Mouse (Mus musculus) neural tube, embryonic 13.5 days (tissue): Measurements from ENCODE around the gene Pigk. TPM values are rescaled to one million over a fixed set of nuclear protein-coding genes. Genes with fewer than 3 reads are reported as not detected.
"Not testable (repeated sequence)": the region's sequence is repeated elsewhere in the genome, so short reads cannot be mapped to it uniquely, and the experiment has no call there.

Experiments
- ATAC-seq: fragments of 200-750 bp; cut with Nextera tagmentation; 2 replicates; pipeline ENCODE4 v1.8.0; 2017; ENCODE audit warnings: low read depth, mild to moderate bottlenecking, moderate TSS enrichment, moderate library complexity
- H3K27ac ChIP-seq: fragments of 300-500 bp; sonication (generic); replicated peaks from 2 replicates; pipeline ENCODE4 v1.5.1; 2015; ENCODE audit warnings: moderate library complexity, mild to moderate bottlenecking, inconsistent platforms
- H3K27me3 ChIP-seq: fragments of 300-500 bp; sonication (generic); 2 replicates; pipeline ENCODE4 v1.6.1; 2015; ENCODE audit warnings: mild to moderate bottlenecking, inconsistent platforms
- H3K36me3 ChIP-seq: fragments of 300-500 bp; sonication (generic); 2 replicates; pipeline ENCODE4 v1.6.1; 2015; ENCODE audit warnings: mild to moderate bottlenecking, inconsistent platforms
- H3K4me1 ChIP-seq: fragments of 300-500 bp; sonication (generic); replicated peaks from 2 replicates; pipeline ENCODE4 v1.6.1; 2015; ENCODE audit warnings: inconsistent platforms
- H3K4me2 ChIP-seq: fragments of 300-500 bp; sonication (generic); 2 replicates; pipeline ENCODE4 v1.6.1; 2015; ENCODE audit warnings: inconsistent platforms, mild to moderate bottlenecking, moderate library complexity
- H3K4me3 ChIP-seq: fragments of 300-500 bp; sonication (generic); 2 replicates; pipeline ENCODE4 v1.5.1; 2015; ENCODE audit warnings: mild to moderate bottlenecking, inconsistent platforms
- H3K9ac ChIP-seq: fragments of 300-500 bp; sonication (generic); 2 replicates; pipeline ENCODE4 v1.6.1; 2015; ENCODE audit warnings: moderate library complexity, mild to moderate bottlenecking, inconsistent platforms
- H3K9me3 ChIP-seq: fragments of 300-500 bp; sonication (generic); 2 replicates; pipeline ENCODE4 v1.6.1; 2016; ENCODE audit warnings: inconsistent platforms
- WGBS: fragments of 180-500 bp; shearing (Covaris S2); methylation state at CpG from one replicate; pipeline ENCODE4 v1.1.7; 2015; 5-methylcytosine and 5-hydroxymethylcytosine counted together
- polyA plus RNA-seq: library from polyadenylated mRNA; unstranded; fragments of >200 nt; fragmentation: Nextera tagmentation; extraction: Ambion mirVana; gene quantifications from 2 replicates; pipeline ENCODE4 v1.2.1, GENCODE M21; 2015

Pigk gene
- polyA plus RNA-seq, 1 experiment from 2014 or later: 52.4 TPM

- H3K9me3 ChIP-seq, H3K27ac ChIP-seq, H3K4me3 ChIP-seq, H3K36me3 ChIP-seq, H3K9ac ChIP-seq, H3K4me2 ChIP-seq, H3K4me1 ChIP-seq, ATAC-seq, H3K27me3 ChIP-seq: not testable (repeated sequence)
- WGBS: 94% methylated on average over 8 of the region's 8 CpGs
Measured at GRCm38 (mm10) chr3:152701536-152701935, 12.4 kb upstream of the Pigk start.

GRCm38 (mm10) chr3:152702274-152702843, 11.5 kb upstream of the Pigk start:
- H3K9ac ChIP-seq: no peak overlapping the region
- H3K27me3 ChIP-seq: no peaks in the 10 kb centered on the region
- no peaks in the 10 kb centered on the region for H3K9me3 ChIP-seq
- H3K4me2 ChIP-seq: peak overlapping the region; percentile 32
- ATAC-seq: no peak
- H3K4me1 ChIP-seq: no peaks in the 10 kb centered on the region
- no peak overlapping the region for H3K27ac ChIP-seq
- no peak overlapping the region for H3K4me3 ChIP-seq
- H3K36me3 ChIP-seq: no peaks in the 10 kb centered on the region
- 51% methylated on average over 8 of the region's 8 CpGs for WGBS

GRCm38 (mm10) chr3:152705826-152706225, 8.1 kb upstream of the Pigk start:
- H3K4me2 ChIP-seq: no peak overlapping the region

GRCm38 (mm10) chr3:152706901-152707300, 7.0 kb upstream of the Pigk start:
- no peak for ATAC-seq
- Histone ChIP-seq H3K4me3 (no peak overlapping the region), H3K27ac (no peak overlapping the region), H3K9me3 (no peaks in the 10 kb centered on the region), H3K36me3 (no peaks in the 10 kb centered on the region), H3K27me3 (0 out of 2 replicates have a peak, but pooled peaks cover under 1% of the 10 kb centered on the region), H3K4me2 (no peak overlapping the region), H3K4me1 (no peaks in the 10 kb centered on the region), H3K9ac (no peak overlapping the region)
- 81% methylated on average over 2 of the region's 2 CpGs for WGBS

More at GRCm38 (mm10) chr3:152705826-152706225, 8.1 kb upstream of the Pigk start:
- no peaks in the 10 kb centered on the region for H3K27me3 ChIP-seq
- H3K36me3 ChIP-seq: no peaks in the 10 kb centered on the region
- H3K4me1 ChIP-seq: no peaks in the 10 kb centered on the region
- ATAC-seq: no peak
- no peaks in the 10 kb centered on the region for H3K9me3 ChIP-seq
- WGBS: 80% methylated on average over 5 of the region's 5 CpGs
- H3K9ac ChIP-seq: no peak overlapping the region
- no peak overlapping the region for H3K4me3 ChIP-seq
- H3K27ac ChIP-seq: no peak overlapping the region

GRCm38 (mm10) chr3:152707321-152707823, 6.5 kb upstream of the Pigk start:
- Histone ChIP-seq H3K9me3 (no peaks in the 10 kb centered on the region), H3K27me3 (0 out of 2 replicates have a peak, but pooled peaks cover 5% of the 10 kb centered on the region)
- 84% methylated on average over 5 of the region's 5 CpGs for WGBS

GRCm38 (mm10) chr3:152709936-152710335, 4.0 kb upstream of the Pigk start:
- Histone ChIP-seq H3K27ac (no peak overlapping the region), H3K9me3 (no peaks in the 10 kb centered on the region), H3K36me3 (no peaks in the 10 kb centered on the region), H3K4me3 (no peak overlapping the region), H3K4me1 (peaks cover 6% of the 10 kb centered on the region), H3K9ac (no peak overlapping the region), H3K4me2 (no peak overlapping the region), H3K27me3 (0 out of 2 replicates have a peak, but pooled peaks cover 5% of the 10 kb centered on the region)
- ATAC-seq: no peak
- 82% methylated on average over 3 of the region's 3 CpGs for WGBS

More at GRCm38 (mm10) chr3:152707321-152707823, 6.5 kb upstream of the Pigk start:
- Histone ChIP-seq H3K4me3 (no peak overlapping the region), H3K4me2 (no peak overlapping the region), H3K9ac (no peak overlapping the region), H3K4me1 (no peaks in the 10 kb centered on the region), H3K27ac (no peak overlapping the region), H3K36me3 (no peaks in the 10 kb centered on the region)
- no peak for ATAC-seq

- H3K4me3 ChIP-seq: no peak overlapping the region
- H3K9me3 ChIP-seq: no peaks in the 10 kb centered on the region
- no peak overlapping the region for H3K9ac ChIP-seq
- 0 out of 2 replicates have a peak, but pooled peaks cover 5% of the 10 kb centered on the region for H3K27me3 ChIP-seq
- peaks cover 11% of the 10 kb centered on the region for H3K4me1 ChIP-seq
- H3K4me2 ChIP-seq: no peak overlapping the region
- no peak overlapping the region for H3K27ac ChIP-seq
- ATAC-seq: no peak
- WGBS: 77% methylated on average over 4 of the region's 4 CpGs
- no peaks in the 10 kb centered on the region for H3K36me3 ChIP-seq
Measured at GRCm38 (mm10) chr3:152712957-152713356, 943 bp upstream of the Pigk start.

GRCm38 (mm10) chr3:152721301-152721700, 7.4 kb downstream of the Pigk start:
- 89% methylated on average over 6 of the region's 6 CpGs for WGBS
- Histone ChIP-seq H3K9ac (no peak overlapping the region), H3K27ac (no peak overlapping the region), H3K27me3 (no peaks in the 10 kb centered on the region), H3K4me3 (no peak overlapping the region), H3K4me1 (no peaks in the 10 kb centered on the region), H3K9me3 (no peaks in the 10 kb centered on the region), H3K36me3 (peaks cover 15% of the 10 kb centered on the region; the same call in 1 of the 2 replicates), H3K4me2 (no peak overlapping the region)
- no peak for ATAC-seq

- no peaks in the 10 kb centered on the region for H3K4me1 ChIP-seq
- H3K4me2 ChIP-seq: no peak overlapping the region
- no peak overlapping the region for H3K9ac ChIP-seq
- ATAC-seq: no peak
- no peaks in the 10 kb centered on the region for H3K9me3 ChIP-seq
- H3K36me3 ChIP-seq: peaks cover 15% of the 10 kb centered on the region; the same call in 1 of the 2 replicates
- no peaks in the 10 kb centered on the region for H3K27me3 ChIP-seq
- no peak overlapping the region for H3K4me3 ChIP-seq
- no peak overlapping the region for H3K27ac ChIP-seq
- 66% methylated on average over 3 of the region's 3 CpGs for WGBS
Measured at GRCm38 (mm10) chr3:152722836-152723235, 8.9 kb downstream of the Pigk start.

- no peaks in the 10 kb centered on the region for H3K9me3 ChIP-seq
- no peak overlapping the region for H3K9ac ChIP-seq
- no peak for ATAC-seq
- H3K4me3 ChIP-seq: no peak overlapping the region
- H3K27me3 ChIP-seq: no peaks in the 10 kb centered on the region
- no peak overlapping the region for H3K27ac ChIP-seq
- peaks cover 15% of the 10 kb centered on the region; the same call in 1 of the 2 replicates for H3K36me3 ChIP-seq
- H3K4me2 ChIP-seq: no peak overlapping the region
- WGBS: 92% methylated on average over 9 of the region's 9 CpGs
- no peaks in the 10 kb centered on the region for H3K4me1 ChIP-seq
Measured at GRCm38 (mm10) chr3:152724446-152724845, 10.5 kb downstream of the Pigk start.

GRCm38 (mm10) chr3:152728238-152728637, 14.3 kb downstream of the Pigk start:
- no peaks in the 10 kb centered on the region for H3K4me1 ChIP-seq
- H3K9ac ChIP-seq: no peak overlapping the region
- H3K27me3 ChIP-seq: no peaks in the 10 kb centered on the region
- no peak overlapping the region for H3K27ac ChIP-seq
- H3K9me3 ChIP-seq: no peaks in the 10 kb centered on the region
- peaks cover 10% of the 10 kb centered on the region; the same call in 1 of the 2 replicates for H3K36me3 ChIP-seq
- H3K4me2 ChIP-seq: no peak overlapping the region
- no peak for ATAC-seq
- 59% methylated on average over 6 of the region's 6 CpGs for WGBS
- H3K4me3 ChIP-seq: no peak overlapping the region

GRCm38 (mm10) chr3:152733011-152733410, 19.1 kb downstream of the Pigk start:
- Histone ChIP-seq H3K9me3 (no peaks in the 10 kb centered on the region), H3K27ac (no peak overlapping the region), H3K36me3 (no peaks in the 10 kb centered on the region), H3K27me3 (no peaks in the 10 kb centered on the region), H3K4me3 (no peak overlapping the region), H3K9ac (no peak overlapping the region), H3K4me2 (no peak overlapping the region), H3K4me1 (0 out of 2 replicates have a peak, but pooled peaks cover 3% of the 10 kb centered on the region)
- no peak for ATAC-seq
- over 99% methylated on average over 4 of the region's 4 CpGs for WGBS

GRCm38 (mm10) chr3:152733513-152733912, 19.6 kb downstream of the Pigk start:
- H3K36me3 ChIP-seq: no peaks in the 10 kb centered on the region
- no peak overlapping the region for H3K4me2 ChIP-seq
- H3K4me3 ChIP-seq: no peak overlapping the region
- H3K4me1 ChIP-seq: 0 out of 2 replicates have a peak, but pooled peaks cover 3% of the 10 kb centered on the region
- no peak overlapping the region for H3K27ac ChIP-seq
- no peaks in the 10 kb centered on the region for H3K27me3 ChIP-seq
- H3K9me3 ChIP-seq: no peaks in the 10 kb centered on the region
- no peak overlapping the region for H3K9ac ChIP-seq
- no peak for ATAC-seq
